In the genomic region with DNA sequence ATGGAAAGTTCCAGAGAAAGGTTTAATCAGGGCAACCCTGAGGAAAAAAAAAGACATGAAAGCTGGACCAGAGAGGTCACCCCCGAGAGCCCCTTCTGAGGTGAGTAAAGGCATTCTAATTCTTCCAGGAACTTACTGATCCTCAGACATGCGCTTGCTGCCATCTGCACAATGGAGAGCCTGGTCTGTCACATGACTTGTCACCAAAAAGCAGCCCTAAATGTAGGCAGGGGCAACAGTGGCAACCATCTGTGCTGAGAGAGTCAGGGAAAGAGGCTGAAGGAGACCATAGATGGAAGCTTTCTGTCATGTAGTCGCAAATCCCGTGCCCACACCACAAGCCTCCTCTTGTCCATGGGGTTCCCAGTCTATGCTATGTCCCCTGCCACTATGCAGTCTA, we compare ENCODE assay signal across 24 mouse cellular contexts.
A peak's percentile ranks its signal among the peaks of the same experiment; 100 is the strongest.
DNase-seq lines count a peak whose midpoint lies in the region; ATAC-seq and TF ChIP-seq lines count a peak whose summit lies in the region.
"Had no signal": no experiment of that assay in that cellular context is flagged by ENCODE, and none has a peak within 500 bp of the region (broad histone marks: within the 10 kb centered on the region; RNA-seq: fewer than 3 reads in every experiment).

No protein-coding gene starts in this region.

- H3K9ac ChIP-seq in hindbrain, embryonic 11.5 days (ENCODE audit: low read depth, low read length) = no peak overlapping the region
- no peak overlapping the region for H3K9ac ChIP-seq in hindbrain, postnatal 0 days (replicated peaks; ENCODE audit: low read length)
- no peak overlapping the region for H3K9ac ChIP-seq in forebrain, embryonic 15.5 days (replicated peaks)
- H3K9ac ChIP-seq in intestine, postnatal 0 days (ENCODE audit: low read depth, low read length) = no peak overlapping the region
- H3K9ac ChIP-seq in kidney, embryonic 14.5 days (ENCODE audit: low read depth, low read length) = no peak overlapping the region
- H3K9ac ChIP-seq: heart, embryonic 13.5 days; liver, embryonic 12.5 days had no signal

- H3K4me1 ChIP-seq in hindbrain, embryonic 11.5 days (replicated peaks; ENCODE audit: control insufficient read depth, insufficient read depth, low read length) = no peaks in the 10 kb centered on the region; the same call in 1 of the 2 replicates
- H3K4me1 ChIP-seq in hindbrain, postnatal 0 days (ENCODE audit: insufficient read depth, low read length) = 0 out of 2 replicates have a peak, but pooled peaks cover 4% of the 10 kb centered on the region
- H3K4me1 ChIP-seq in embryonic fibroblast, embryonic 13.5 days (ENCODE audit: control insufficient read depth, insufficient read depth, low read length) = peaks cover 15% of the 10 kb centered on the region
- peaks cover 14% of the 10 kb centered on the region for H3K4me1 ChIP-seq in forebrain, embryonic 15.5 days
- no peaks in the 10 kb centered on the region for H3K4me1 ChIP-seq in intestine, postnatal 0 days (replicated peaks; ENCODE audit: control insufficient read depth, insufficient read depth, low read length)
- no peaks in the 10 kb centered on the region for H3K4me1 ChIP-seq in kidney, embryonic 14.5 days (ENCODE audit: control insufficient read depth, insufficient read depth, low read length)
- H3K4me1 ChIP-seq: liver, embryonic 12.5 days had no signal

- WGBS in hindbrain, embryonic 11.5 days = 63% methylated on average over 4 of the region's 4 CpGs
- 46% methylated on average over 4 of the region's 4 CpGs for WGBS in hindbrain, postnatal 0 days
- WGBS in forebrain, embryonic 15.5 days = 28% methylated on average over 4 of the region's 4 CpGs
- 91% methylated on average over 4 of the region's 4 CpGs for WGBS in intestine, postnatal 0 days
- WGBS in kidney, embryonic 14.5 days = 79% methylated on average over 4 of the region's 4 CpGs

- no peaks in the 10 kb centered on the region for H3K36me3 ChIP-seq in hindbrain, embryonic 11.5 days (ENCODE audit: control insufficient read depth, insufficient read depth, low read length)
- H3K36me3 ChIP-seq in hindbrain, postnatal 0 days (ENCODE audit: insufficient read depth, low read length) = no peaks in the 10 kb centered on the region
- H3K36me3 ChIP-seq in forebrain, embryonic 15.5 days = no peaks in the 10 kb centered on the region
- H3K36me3 ChIP-seq in intestine, postnatal 0 days (ENCODE audit: control insufficient read depth, insufficient read depth) = no peaks in the 10 kb centered on the region
- H3K36me3 ChIP-seq in kidney, embryonic 14.5 days (ENCODE audit: control insufficient read depth, insufficient read depth, low read length) = no peaks in the 10 kb centered on the region
- H3K36me3 ChIP-seq: heart, embryonic 13.5 days; liver, embryonic 12.5 days had no signal

- no peak overlapping the region for H3K4me3 ChIP-seq in hindbrain, embryonic 11.5 days (ENCODE audit: low read depth, low read length)
- H3K4me3 ChIP-seq in hindbrain, postnatal 0 days (ENCODE audit: low read length) = no peak overlapping the region
- no peak overlapping the region for H3K4me3 ChIP-seq in embryonic fibroblast, embryonic 13.5 days (ENCODE audit: insufficient read depth, low read length)
- H3K4me3 ChIP-seq in forebrain, embryonic 15.5 days = no peak overlapping the region
- no peak overlapping the region for H3K4me3 ChIP-seq in intestine, postnatal 0 days (ENCODE audit: low read depth, low read length)
- H3K4me3 ChIP-seq in kidney, embryonic 14.5 days (ENCODE audit: low read length) = no peak overlapping the region
- H3K4me3 ChIP-seq: heart, adult 2 months; heart, embryonic 13.5 days; liver, embryonic 12.5 days had no signal

- H3K27me3 ChIP-seq in hindbrain, embryonic 11.5 days (ENCODE audit: control insufficient read depth, insufficient read depth, low read length) = no peaks in the 10 kb centered on the region
- no peaks in the 10 kb centered on the region for H3K27me3 ChIP-seq in hindbrain, postnatal 0 days (ENCODE audit: insufficient read depth, low read length)
- no peaks in the 10 kb centered on the region for H3K27me3 ChIP-seq in forebrain, embryonic 15.5 days
- no peaks in the 10 kb centered on the region for H3K27me3 ChIP-seq in intestine, postnatal 0 days (replicated peaks; ENCODE audit: control insufficient read depth, insufficient read depth, low read length)
- H3K27me3 ChIP-seq in kidney, embryonic 14.5 days (ENCODE audit: control insufficient read depth, insufficient read depth, low read length) = no peaks in the 10 kb centered on the region
- H3K27me3 ChIP-seq: heart, embryonic 13.5 days; liver, embryonic 12.5 days had no signal

- H3K27ac ChIP-seq in hindbrain, embryonic 11.5 days (ENCODE audit: low read depth, low read length) = no peak overlapping the region
- no peak overlapping the region for H3K27ac ChIP-seq in hindbrain, postnatal 0 days
- H3K27ac ChIP-seq in embryonic fibroblast, embryonic 13.5 days (ENCODE audit: insufficient read depth, low read length) = peak overlapping the region; percentile 88
- H3K27ac ChIP-seq in forebrain, embryonic 15.5 days (replicated peaks) = peak overlapping the region; percentile 33; the same call in 1 of the 2 replicates
- H3K27ac ChIP-seq in intestine, postnatal 0 days (ENCODE audit: low read depth, low read length) = no peak overlapping the region
- no peak overlapping the region for H3K27ac ChIP-seq in kidney, embryonic 14.5 days (ENCODE audit: low read depth, low read length)
- H3K27ac ChIP-seq: heart, adult 2 months; heart, embryonic 13.5 days; liver, embryonic 12.5 days had no signal

- TF ChIP-seq POLR2A in embryonic fibroblast, embryonic 13.5 days (IDR thresholded peaks at IDR 0.05; ENCODE audit: low read depth, low read length) = no peak

- ATAC-seq in hindbrain, embryonic 11.5 days (ENCODE audit: low FRiP score) = peak; percentile 38; the same call in 1 of the 2 replicates
- ATAC-seq in hindbrain, postnatal 0 days = no peak
- peak; percentile 41; the same call in 1 of the 2 replicates for ATAC-seq in forebrain, embryonic 15.5 days (replicated peaks)
- ATAC-seq in intestine, postnatal 0 days = no peak
- no peak for ATAC-seq in kidney, embryonic 14.5 days (ENCODE audit: low FRiP score, low TSS enrichment)
- ATAC-seq: inflammation-experienced regulatory T-cells, adult 6 months; liver, embryonic 12.5 days had no signal

- no peaks in the 10 kb centered on the region for H3K9me3 ChIP-seq in hindbrain, embryonic 11.5 days (ENCODE audit: control insufficient read depth, low read length)
- H3K9me3 ChIP-seq in hindbrain, postnatal 0 days (ENCODE audit: low read length) = no peaks in the 10 kb centered on the region
- H3K9me3 ChIP-seq in forebrain, embryonic 15.5 days = no peaks in the 10 kb centered on the region
- no peaks in the 10 kb centered on the region for H3K9me3 ChIP-seq in intestine, postnatal 0 days (ENCODE audit: control insufficient read depth)
- no peaks in the 10 kb centered on the region for H3K9me3 ChIP-seq in kidney, embryonic 14.5 days (ENCODE audit: control insufficient read depth, low read length)
- H3K9me3 ChIP-seq: heart, embryonic 13.5 days; liver, embryonic 12.5 days had no signal

- H3K4me2 ChIP-seq in hindbrain, embryonic 11.5 days (replicated peaks; ENCODE audit: low read depth, low read length) = no peak overlapping the region
- H3K4me2 ChIP-seq in hindbrain, postnatal 0 days (ENCODE audit: low read depth, low read length) = no peak overlapping the region
- no peak overlapping the region for H3K4me2 ChIP-seq in forebrain, embryonic 15.5 days (replicated peaks)
- no peak overlapping the region for H3K4me2 ChIP-seq in intestine, postnatal 0 days (replicated peaks; ENCODE audit: low read depth)
- no peak overlapping the region for H3K4me2 ChIP-seq in kidney, embryonic 14.5 days (replicated peaks; ENCODE audit: low read depth, low read length)
- H3K4me2 ChIP-seq: heart, embryonic 13.5 days; liver, embryonic 12.5 days; midbrain, embryonic 11.5 days had no signal

- no peak for DNase-seq in hindbrain, embryonic 11.5 days (ENCODE audit: low spot score)
- DNase-seq in hindbrain, postnatal 0 days (ENCODE audit: low spot score) = no peak
- peak; percentile 6 for DNase-seq in brain, adult 2 months (ENCODE audit: low read depth, low spot score)
- DNase-seq in adipocyte (ENCODE audit: low spot score) = no peak
- DNase-seq: adrenal gland, postnatal 14 days; cerebellum, adult 9-10 months; gastrocnemius, postnatal 10 days; heart, adult 2 months; kidney, adult 2 months; kidney, postnatal 10 days; left cerebral cortex, postnatal 4 days; lung, adult 18-20 months; lung, postnatal 10 days; right cerebral cortex, postnatal 25 days; spleen, adult 18-20 months; thymus, postnatal 36 days had no signal

- no peak for TF ChIP-seq CTCF in hindbrain, postnatal 0 days (IDR thresholded peaks at IDR 0.05; ENCODE audit: low read depth)
- TF ChIP-seq CTCF in embryonic fibroblast, embryonic 13.5 days (IDR thresholded peaks at IDR 0.05; ENCODE audit: borderline replicate concordance, insufficient read depth, low read length) = no peak
- no peak for TF ChIP-seq CTCF in intestine, postnatal 0 days (IDR thresholded peaks at IDR 0.05; ENCODE audit: low read depth)

Comparison
In these comparisons a context has a peak if more than half of its experiments do, and no peak if none do; other contexts are left out.
1. ATAC-seq: peak in hindbrain, embryonic 11.5 days (single experiment) and forebrain, embryonic 15.5 days (single experiment); none in hindbrain, postnatal 0 days (single experiment), intestine, postnatal 0 days (single experiment) and kidney, embryonic 14.5 days (single experiment).
2. H3K27ac ChIP-seq: peak in embryonic fibroblast, embryonic 13.5 days (single experiment) and forebrain, embryonic 15.5 days (single experiment); none in hindbrain, embryonic 11.5 days (single experiment), hindbrain, postnatal 0 days (single experiment), intestine, postnatal 0 days (single experiment) and kidney, embryonic 14.5 days (single experiment).